Mouse (Mus musculus): Measurements from ENCODE around the gene Hoxd12. TPM values are rescaled to one million over a fixed set of nuclear protein-coding genes. Genes with fewer than 3 reads are reported as not detected.
A peak's percentile ranks its signal among the peaks of the same experiment; 100 is the strongest.

Hoxd12 gene
- polyA plus RNA-seq, 1 experiment from 2014 or later, result 59.3 TPM

DNA sequence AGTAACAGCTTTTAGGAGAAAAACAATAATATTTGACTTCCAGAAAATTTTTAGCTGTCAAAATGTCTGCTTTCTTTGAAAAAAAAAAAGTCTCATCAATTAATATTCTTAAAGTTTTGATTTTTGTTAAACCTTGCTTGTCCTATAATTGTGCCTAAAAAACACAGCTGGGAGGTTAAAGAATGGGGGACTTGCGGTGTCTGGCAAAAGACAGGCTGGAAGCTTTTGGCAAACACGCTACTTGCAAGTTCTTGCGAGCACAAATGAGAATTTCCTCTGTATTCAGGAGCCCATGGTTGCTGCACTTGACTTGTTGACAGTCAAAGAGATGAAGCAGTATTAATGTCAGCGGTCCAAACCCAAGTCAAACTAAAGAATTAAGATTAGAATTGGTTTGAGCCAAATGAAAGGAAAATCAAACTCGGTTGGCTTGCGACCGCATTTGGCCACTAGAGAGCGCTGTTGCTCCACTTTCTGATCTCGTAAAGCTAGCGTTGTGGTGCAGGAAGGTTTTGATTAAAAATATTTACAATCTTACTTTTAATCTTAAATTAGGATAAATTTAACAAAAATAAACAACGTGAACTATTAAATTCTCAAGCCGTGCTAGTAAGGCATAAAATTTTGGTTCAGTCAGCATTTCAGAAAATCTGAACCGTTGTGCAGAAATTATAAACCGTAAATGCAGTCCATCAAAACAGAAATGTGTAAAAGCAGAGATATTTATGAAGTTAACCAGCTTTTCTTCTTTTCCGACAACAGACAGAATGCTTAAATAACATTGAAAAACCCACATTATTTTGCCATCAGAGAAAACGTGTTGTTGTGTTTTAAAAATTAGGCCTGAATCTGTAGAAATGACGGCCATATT is 27.4 kb downstream of the Hoxd12 start:
- no peak overlapping the region for H3K27ac ChIP-seq
- no peak overlapping the region for H3K9ac ChIP-seq
- WGBS, result 8% methylated on average over 17 of the region's 17 CpGs
- H3K4me2 ChIP-seq (replicated peaks), result peak overlapping the region; percentile 43; the same call in 1 of the 2 replicates
- no peaks in the 10 kb centered on the region for H3K36me3 ChIP-seq
- H3K9me3 ChIP-seq, result no peaks in the 10 kb centered on the region
- H3K4me3 ChIP-seq, result no peak overlapping the region
- peaks cover 76% of the 10 kb centered on the region for H3K27me3 ChIP-seq
- peaks cover 47% of the 10 kb centered on the region for H3K4me1 ChIP-seq
- no peak for ATAC-seq (ENCODE audit: low FRiP score, low read depth)

DNA sequence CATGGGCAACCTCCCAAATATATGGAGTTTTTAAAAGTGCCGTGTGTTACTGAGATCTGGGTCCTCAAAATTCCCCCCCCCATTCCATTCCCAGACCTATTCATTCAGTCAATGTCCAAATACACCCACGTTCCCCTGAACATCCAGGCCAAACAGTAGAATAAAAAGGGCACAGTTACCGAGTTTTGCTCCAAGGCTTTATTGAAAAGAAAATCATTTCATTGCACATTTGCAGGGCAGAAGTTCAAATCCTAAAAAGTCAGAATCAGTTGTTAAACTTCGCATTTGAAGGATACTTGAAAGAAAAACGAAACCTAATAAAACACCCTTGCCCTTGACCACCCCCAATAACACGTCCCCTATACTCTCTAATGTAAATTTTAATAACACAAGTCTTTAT is 28.0 kb downstream of the Hoxd12 start:
- H3K4me2 ChIP-seq (replicated peaks), result no peak overlapping the region
- H3K36me3 ChIP-seq, result no peaks in the 10 kb centered on the region
- no peak overlapping the region for H3K27ac ChIP-seq
- peaks cover 43% of the 10 kb centered on the region for H3K4me1 ChIP-seq
- no peak overlapping the region for H3K9ac ChIP-seq
- H3K4me3 ChIP-seq, result no peak overlapping the region
- WGBS, result 24% methylated on average over 6 of the region's 6 CpGs
- no peak for ATAC-seq (ENCODE audit: low FRiP score, low read depth)
- peaks cover 78% of the 10 kb centered on the region for H3K27me3 ChIP-seq
- no peaks in the 10 kb centered on the region for H3K9me3 ChIP-seq

DNA sequence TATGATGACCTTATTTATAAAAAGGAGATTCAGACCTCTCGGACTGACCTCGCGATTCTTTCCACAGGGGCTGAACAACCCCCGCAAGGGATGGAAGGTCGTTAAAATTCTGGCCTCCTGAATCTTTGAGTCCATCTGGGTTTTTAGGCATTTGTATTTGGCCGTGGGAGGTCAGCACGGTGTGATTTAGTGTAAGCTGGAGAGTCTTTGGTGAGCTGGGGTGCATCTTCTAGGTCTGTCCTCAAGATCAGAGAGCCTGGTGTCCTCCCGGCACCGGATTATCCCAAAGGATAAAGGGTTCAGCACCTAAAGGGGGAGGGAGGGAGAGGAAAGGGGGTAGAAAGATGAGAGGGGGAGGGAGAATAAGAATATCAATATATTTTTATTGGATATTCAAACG is 28.5 kb downstream of the Hoxd12 start:
- no peak overlapping the region; the same call in 1 of the 2 replicates for H3K4me2 ChIP-seq (replicated peaks)
- peaks cover 43% of the 10 kb centered on the region for H3K4me1 ChIP-seq
- ATAC-seq (ENCODE audit: low FRiP score, low read depth), result no peak
- H3K9ac ChIP-seq, result no peak overlapping the region
- no peaks in the 10 kb centered on the region for H3K36me3 ChIP-seq
- H3K27ac ChIP-seq, result no peak overlapping the region
- 17% methylated on average over 10 of the region's 10 CpGs for WGBS
- H3K27me3 ChIP-seq, result peaks cover 80% of the 10 kb centered on the region
- no peaks in the 10 kb centered on the region for H3K9me3 ChIP-seq
- no peak overlapping the region for H3K4me3 ChIP-seq

DNA sequence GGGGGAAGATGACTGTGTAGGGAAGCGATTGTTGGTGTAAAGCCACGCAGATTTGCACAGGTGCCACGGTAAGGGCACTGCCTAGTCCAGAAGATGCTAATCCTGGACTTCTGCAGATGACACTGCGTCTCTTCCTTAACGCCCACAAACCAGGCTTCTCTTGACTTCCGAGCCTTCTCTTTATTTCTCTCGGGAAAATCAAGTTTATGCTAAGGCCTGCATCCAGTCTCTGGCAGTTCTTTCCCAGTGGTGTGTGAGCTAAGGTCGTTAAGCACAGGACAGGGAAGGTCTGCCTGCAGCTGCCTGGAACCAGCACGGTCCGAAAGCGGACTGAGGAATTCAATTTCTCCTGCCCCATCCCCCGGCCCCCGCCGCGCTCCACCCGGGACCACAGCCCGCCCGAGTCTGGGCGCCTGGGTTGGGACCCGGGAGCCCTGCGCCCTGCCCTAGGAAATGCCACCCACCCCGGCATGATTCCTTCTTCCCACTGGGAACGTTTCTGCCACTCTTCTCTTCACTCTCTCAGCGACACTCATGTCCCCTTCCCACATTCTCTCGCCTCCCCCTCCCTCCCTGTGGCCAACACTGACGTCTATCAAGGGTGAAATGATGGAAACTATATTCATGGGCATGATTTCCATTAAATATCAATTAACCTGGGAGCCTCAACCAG is 29.0 kb downstream of the Hoxd12 start:
- Histone ChIP-seq H3K36me3 (no peaks in the 10 kb centered on the region), H3K9ac (0 out of 2 replicates have a peak overlapping the region, but pooled peaks have one; percentile 87), H3K9me3 (no peaks in the 10 kb centered on the region), H3K27me3 (peaks cover 85% of the 10 kb centered on the region), H3K4me2 (replicated peaks) (peak overlapping the region; percentile 77), H3K4me1 (peaks cover 39% of the 10 kb centered on the region), H3K4me3 (peak overlapping the region; percentile 63), H3K27ac (peak overlapping the region; percentile 44; the same call in 1 of the 2 replicates)
- no peak for ATAC-seq (ENCODE audit: low FRiP score, low read depth)
- 6% methylated on average over 26 of the region's 26 CpGs for WGBS

DNA sequence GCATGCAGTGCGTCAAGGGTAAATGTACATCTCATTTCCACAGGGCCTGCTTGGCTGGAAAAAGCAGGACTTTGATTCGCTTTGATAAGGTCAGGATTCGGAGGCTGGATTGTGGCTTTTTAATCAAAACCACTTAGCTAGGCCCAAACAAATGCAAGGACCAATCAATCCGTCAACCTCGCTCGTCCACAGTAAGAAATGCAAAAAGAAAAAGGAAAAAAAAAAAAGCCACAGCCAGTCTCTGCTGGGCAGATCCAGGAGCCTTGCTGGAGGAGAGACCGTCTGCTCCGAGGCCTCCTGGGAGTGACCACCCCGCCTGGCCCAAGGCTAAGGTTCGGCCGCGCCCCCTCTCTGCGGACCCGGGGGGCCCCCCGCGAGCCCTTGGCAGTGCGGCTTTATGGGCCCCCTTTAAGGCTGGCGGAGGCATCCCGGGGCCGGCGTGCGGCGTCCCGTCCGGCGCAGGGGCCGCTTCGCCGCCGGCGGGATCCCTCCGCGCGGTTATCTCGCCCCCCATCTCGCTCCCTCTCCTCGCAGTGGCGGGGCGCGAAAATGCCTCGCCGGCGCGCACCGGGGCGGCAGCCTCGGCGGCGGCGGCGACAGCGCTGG is 29.7 kb downstream of the Hoxd12 start, which contains the start of gene Hoxd8:
Hoxd8 (plus strand) TSS at position 223 of the 606 bp plus-strand sequence.
- H3K4me3 ChIP-seq, result peak within 1 kb of the TSS; percentile 63
- no peaks in the 10 kb centered on the region for H3K9me3 ChIP-seq
- WGBS, result 1% methylated on average over 39 of the region's 52 CpGs
- peak within 1 kb of the TSS; percentile 77 for H3K4me2 ChIP-seq (replicated peaks)
- no peaks in the 10 kb centered on the region for H3K36me3 ChIP-seq
- H3K27me3 ChIP-seq, result peaks cover 87% of the 10 kb centered on the region
- peak; percentile 34; the same call in 1 of the 2 replicates for ATAC-seq (ENCODE audit: low FRiP score, low read depth)
- peak within 1 kb of the TSS; percentile 90 for H3K27ac ChIP-seq
- H3K9ac ChIP-seq, result peak within 1 kb of the TSS; percentile 87
- H3K4me1 ChIP-seq, result peaks cover 34% of the 10 kb centered on the region

DNA sequence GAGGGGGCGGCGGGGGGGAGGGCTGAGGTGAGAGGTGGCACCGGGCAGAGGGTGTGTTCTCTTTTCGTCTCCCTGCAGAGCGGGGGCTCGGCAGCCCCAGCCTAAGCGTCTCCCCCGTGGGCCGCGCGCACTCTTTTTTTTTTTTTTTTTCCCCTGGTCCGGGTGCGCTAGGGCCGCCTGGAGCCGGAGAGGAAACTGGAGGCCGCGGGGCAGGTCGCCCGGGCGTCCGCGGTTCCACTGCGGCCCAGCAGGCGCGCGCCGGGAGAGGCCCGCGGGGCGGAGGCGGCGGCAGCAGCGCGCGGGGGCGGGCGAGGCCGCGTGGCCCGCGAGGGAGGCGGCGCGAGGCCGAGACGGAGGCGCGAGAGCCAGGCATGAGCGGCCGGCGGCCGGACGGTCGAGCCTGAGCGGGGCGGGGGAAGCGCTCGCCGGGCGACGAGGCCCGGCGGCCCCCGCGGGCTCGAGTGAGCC is 30.2 kb downstream of the Hoxd12 start:
- Histone ChIP-seq H3K4me1 (peaks cover 29% of the 10 kb centered on the region), H3K27ac (peak overlapping the region; percentile 90), H3K27me3 (peaks cover 87% of the 10 kb centered on the region)

DNA sequence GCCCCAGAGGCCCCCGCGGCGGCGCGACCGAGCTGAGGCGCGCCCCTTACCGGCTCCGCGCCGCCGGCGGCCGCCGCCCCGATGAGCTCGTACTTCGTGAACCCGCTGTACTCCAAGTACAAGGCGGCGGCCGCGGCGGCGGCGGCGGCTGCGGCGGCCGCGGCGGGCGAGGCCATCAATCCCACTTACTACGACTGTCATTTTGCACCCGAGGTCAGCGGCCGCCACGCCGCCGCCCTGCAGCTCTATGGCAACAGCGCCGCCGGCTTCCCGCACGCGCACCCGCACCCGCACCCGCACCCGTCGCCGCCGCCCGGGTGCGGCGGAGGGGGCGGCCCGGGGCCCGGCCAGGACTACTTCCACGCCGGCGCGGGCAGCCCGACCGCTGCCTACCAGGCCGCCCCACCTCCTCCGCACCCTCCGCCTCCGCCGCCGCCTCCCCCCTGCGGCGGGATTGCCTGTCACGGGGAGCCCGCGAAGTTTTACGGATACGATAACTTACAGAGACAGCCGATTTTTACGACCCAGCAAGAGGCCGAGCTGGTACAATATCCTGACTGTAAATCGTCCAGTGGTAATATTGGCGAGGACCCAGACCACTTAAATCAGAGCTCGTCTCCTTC is 30.8 kb downstream of the Hoxd12 start:
- peaks cover 87% of the 10 kb centered on the region for H3K27me3 ChIP-seq
- WGBS, result under 1% methylated on average over 52 of the region's 85 CpGs
- H3K9ac ChIP-seq, result peak overlapping the region; percentile 87
- H3K36me3 ChIP-seq, result no peaks in the 10 kb centered on the region
- no peaks in the 10 kb centered on the region for H3K9me3 ChIP-seq
- ATAC-seq (ENCODE audit: low FRiP score, low read depth), result no peak
- H3K27ac ChIP-seq, result peak overlapping the region; percentile 90
- H3K4me1 ChIP-seq, result peaks cover 23% of the 10 kb centered on the region
- H3K4me2 ChIP-seq (replicated peaks), result peak overlapping the region; percentile 77
- H3K4me3 ChIP-seq, result peak overlapping the region; percentile 63

More for the DNA sequence above, 30.2 kb downstream of the Hoxd12 start:
- peak overlapping the region; percentile 87 for H3K9ac ChIP-seq
- H3K36me3 ChIP-seq, result no peaks in the 10 kb centered on the region
- 2% methylated on average over 20 of the region's 66 CpGs for WGBS
- no peaks in the 10 kb centered on the region for H3K9me3 ChIP-seq
- ATAC-seq (ENCODE audit: low FRiP score, low read depth), result peak; percentile 24; the same call in 1 of the 2 replicates
- peak overlapping the region; percentile 63 for H3K4me3 ChIP-seq
- peak overlapping the region; percentile 77 for H3K4me2 ChIP-seq (replicated peaks)

DNA sequence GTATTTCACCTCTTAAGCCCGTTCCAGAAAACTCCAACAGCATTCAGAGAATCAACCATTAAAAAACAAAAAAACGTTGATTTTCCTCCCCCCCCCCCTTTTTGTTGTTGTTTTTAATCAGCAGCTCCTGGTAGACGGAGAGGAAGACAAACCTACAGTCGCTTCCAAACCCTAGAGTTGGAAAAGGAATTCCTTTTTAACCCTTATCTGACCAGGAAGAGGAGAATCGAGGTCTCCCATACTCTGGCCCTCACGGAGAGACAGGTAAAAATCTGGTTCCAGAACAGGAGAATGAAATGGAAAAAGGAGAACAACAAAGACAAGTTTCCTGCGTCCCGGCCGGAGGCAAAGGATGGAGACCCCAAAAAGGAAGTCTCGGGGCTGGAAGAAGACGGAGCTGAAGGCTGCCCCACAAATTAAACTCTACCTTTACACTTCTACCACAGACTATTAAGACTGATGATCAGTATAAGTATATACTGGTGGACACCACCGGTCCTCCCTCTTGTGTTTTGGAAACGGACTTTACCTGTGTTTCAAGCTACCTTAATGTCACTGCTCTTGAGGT is 31.7 kb downstream of the Hoxd12 start:
- Histone ChIP-seq H3K9ac (peak overlapping the region; percentile 87), H3K27me3 (peaks cover 85% of the 10 kb centered on the region), H3K27ac (no peak overlapping the region), H3K4me3 (peak overlapping the region; percentile 63), H3K4me1 (peaks cover 19% of the 10 kb centered on the region), H3K36me3 (no peaks in the 10 kb centered on the region), H3K4me2 (replicated peaks) (peak overlapping the region; percentile 77), H3K9me3 (no peaks in the 10 kb centered on the region)
- ATAC-seq (ENCODE audit: low FRiP score, low read depth), result no peak
- under 1% methylated on average over 13 of the region's 13 CpGs for WGBS

DNA sequence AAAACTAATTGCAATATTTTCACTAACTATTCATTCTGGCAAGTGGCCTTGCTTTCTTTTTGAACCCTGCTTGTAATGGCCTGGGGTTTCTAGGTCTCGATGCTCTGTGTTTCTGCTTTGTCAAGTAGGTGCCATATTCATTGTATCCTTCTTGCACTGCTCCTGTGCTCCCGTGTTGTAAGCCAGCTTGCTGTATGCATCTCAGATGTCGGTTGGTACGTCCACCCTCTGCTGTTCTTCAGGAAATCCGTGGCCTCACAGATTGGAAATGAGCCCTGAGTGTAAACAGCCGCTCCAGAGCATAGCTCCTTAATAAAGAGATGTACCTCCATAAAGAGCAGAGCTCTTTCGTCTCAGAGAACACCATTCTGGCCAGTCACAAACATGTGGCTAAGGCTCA is 32.8 kb downstream of the Hoxd12 start:
- H3K27me3 ChIP-seq, result peaks cover 91% of the 10 kb centered on the region
- H3K4me2 ChIP-seq (replicated peaks), result peak overlapping the region; percentile 47
- no peak overlapping the region for H3K27ac ChIP-seq
- no peak for ATAC-seq (ENCODE audit: low FRiP score, low read depth)
- peaks cover 27% of the 10 kb centered on the region for H3K4me1 ChIP-seq
- H3K9ac ChIP-seq, result 0 out of 2 replicates have a peak overlapping the region, but pooled peaks have one; percentile 48
- WGBS, result 23% methylated on average over 7 of the region's 7 CpGs
- peak overlapping the region; percentile 24 for H3K4me3 ChIP-seq
- no peaks in the 10 kb centered on the region for H3K9me3 ChIP-seq
- no peaks in the 10 kb centered on the region for H3K36me3 ChIP-seq

DNA sequence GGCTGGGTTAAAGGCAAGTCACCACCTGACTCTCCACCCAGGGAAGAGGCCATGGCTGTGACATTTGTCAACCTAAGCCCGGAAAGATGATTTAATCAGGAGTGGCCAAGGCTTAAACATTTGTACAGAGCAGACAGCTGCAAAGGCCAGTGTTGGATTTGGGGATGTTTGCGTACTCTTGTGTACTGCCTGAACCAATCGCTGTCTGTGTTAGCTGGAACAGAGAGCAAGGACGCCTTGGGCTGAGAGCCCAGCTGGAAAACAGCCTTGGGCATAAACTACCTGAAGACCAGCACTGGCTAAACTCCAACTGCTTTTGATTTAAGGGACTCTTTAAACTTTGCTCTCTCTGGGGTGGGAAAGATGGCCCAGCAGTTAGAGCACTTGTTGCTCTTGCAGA is 33.9 kb downstream of the Hoxd12 start:
- Histone ChIP-seq H3K4me3 (no peak overlapping the region), H3K4me2 (replicated peaks) (0 out of 2 replicates have a peak overlapping the region, but pooled peaks have one; percentile 4), H3K27ac (0 out of 2 replicates have a peak overlapping the region, but pooled peaks have one; percentile 0), H3K4me1 (peaks cover 24% of the 10 kb centered on the region), H3K9me3 (no peaks in the 10 kb centered on the region), H3K9ac (no peak overlapping the region), H3K27me3 (peaks cover 93% of the 10 kb centered on the region), H3K36me3 (no peaks in the 10 kb centered on the region)
- WGBS, result 26% methylated on average over 4 of the region's 4 CpGs
- ATAC-seq (ENCODE audit: low FRiP score, low read depth), result no peak
